Mouse (Mus musculus) spleen, adult 12 weeks (tissue): ENCODE results near the gene Crtc3.
A peak's percentile ranks its signal among the peaks of the same experiment; 100 is the strongest.

Source experiments
- DNase-seq: peaks from one replicate; pipeline ENCODE4 v3.0.0; 2022; ENCODE audit warnings: low spot score

Gene Crtc3

DNA sequence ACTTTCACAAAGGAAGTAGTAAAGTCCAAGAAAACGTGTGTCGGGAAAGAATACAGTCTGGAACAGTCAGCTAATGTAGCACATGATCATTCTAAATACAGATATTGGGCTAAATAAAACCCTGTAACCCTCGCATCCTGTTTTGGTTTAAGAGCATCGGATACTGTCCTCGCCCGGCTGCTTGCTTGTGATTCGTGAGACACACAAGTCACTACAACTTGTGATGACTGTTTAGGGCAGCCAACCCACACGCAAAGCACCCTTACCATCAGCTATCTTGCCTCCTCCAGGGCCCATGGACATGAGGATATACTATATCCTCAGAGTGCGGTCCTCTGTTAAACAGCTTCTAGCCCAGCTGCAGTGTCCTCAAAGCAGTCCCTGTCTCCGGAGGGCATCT lies 50.2 kb downstream of the Crtc3 start:
- no peak for DNase-seq

- no peak for DNase-seq
Observed at GRCm38 (mm10) chr7:80636953-80637800, 51.5 kb downstream of the Crtc3 start.

DNA sequence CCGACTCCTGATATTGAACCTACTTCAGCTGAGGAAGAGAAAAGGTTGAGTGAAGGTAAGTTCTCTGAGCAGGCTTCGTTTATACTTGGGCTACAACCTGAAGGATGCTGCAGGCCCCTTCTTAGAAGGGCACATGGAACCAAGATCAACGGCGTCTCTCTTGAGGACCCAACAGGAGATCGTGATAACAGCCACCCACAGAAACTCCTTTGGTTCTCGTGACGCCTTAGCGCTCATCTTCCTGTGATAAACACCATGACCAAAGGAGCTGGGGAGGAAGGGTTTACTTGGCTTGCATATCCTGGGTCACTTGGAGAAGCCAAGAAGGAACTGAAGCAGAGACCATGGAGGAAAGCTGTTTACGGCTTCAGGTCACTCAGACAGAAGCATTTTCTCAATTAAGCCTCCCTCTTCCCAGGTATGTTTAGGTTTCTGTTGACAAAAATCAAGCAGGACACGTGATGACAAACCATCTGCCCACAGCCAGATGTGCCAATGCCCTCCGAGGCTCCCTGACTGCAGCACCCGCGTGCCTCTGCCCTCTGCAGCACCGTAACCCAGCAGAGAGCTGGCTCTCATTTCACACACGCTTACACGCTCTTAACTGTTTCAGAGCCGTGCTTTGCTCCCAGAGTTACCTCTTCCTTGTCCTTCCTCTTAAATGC lies 52.3 kb downstream of the Crtc3 start:
- no peak for DNase-seq

DNA sequence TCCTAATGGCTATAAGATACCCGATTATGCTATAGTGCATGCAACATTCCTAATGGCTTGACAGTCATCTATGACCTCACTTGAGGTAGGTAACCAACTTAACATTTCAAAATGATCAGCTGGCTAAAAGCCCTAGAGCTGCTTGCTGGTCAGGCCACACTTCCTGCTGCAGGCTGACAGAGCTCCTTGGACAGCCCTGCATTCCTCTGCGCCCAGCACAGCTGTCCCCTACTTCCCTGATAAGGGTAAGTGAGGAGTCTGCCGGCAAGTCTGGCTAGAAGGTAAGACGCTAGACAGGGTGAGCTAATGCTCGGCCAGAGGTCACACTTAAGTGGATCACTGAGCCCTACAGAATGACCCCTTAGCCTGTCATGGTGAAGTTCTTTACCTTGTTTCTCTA lies 52.8 kb downstream of the Crtc3 start:
- no peak for DNase-seq

GRCm38 (mm10) chr7:80634741-80635140 lies 53.9 kb downstream of the Crtc3 start:
- DNase-seq = no peak

DNA sequence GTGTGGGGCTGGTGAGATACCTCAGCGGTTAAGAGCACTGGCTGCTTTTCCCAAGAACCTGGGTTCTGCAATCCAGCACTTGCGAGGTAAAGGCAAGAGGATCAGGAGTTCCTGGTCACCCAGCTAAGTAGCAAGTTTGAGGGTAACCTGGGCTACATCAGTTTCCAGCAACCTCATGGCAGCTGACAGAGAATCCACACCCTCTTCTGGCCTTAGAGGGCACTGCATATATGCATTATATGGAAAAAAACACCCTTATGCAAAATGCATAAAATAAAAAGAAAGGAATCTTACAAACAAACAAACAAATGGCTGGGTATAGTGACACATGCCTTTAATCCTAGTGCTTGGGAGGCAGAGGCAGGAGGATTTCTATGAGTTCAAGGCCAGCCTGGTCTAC lies 55.0 kb downstream of the Crtc3 start:
- DNase-seq = no peak

DNA sequence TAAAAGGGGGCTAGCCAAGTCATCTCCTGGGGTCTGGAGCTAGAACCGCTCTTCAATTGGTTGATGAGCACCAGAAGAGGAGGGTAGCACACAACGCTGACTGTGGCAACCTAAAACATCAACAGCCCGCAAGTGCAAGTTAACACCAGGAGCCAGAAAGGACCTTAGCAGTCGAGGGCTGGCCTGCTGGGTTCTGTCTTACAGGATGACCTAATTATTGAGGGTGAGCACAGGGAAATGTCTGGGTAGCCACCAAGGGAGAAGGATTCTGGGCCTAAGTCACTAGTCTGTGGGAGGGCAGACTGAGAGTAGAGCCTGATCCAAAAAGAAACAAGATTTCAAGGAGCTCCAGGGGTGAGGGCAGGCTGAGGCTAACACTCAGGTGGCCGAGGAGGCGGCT lies 56.7 kb downstream of the Crtc3 start:
- DNase-seq = no peak

- no peak for DNase-seq
Observed at GRCm38 (mm10) chr7:80631405-80631804, 57.3 kb downstream of the Crtc3 start.

DNA sequence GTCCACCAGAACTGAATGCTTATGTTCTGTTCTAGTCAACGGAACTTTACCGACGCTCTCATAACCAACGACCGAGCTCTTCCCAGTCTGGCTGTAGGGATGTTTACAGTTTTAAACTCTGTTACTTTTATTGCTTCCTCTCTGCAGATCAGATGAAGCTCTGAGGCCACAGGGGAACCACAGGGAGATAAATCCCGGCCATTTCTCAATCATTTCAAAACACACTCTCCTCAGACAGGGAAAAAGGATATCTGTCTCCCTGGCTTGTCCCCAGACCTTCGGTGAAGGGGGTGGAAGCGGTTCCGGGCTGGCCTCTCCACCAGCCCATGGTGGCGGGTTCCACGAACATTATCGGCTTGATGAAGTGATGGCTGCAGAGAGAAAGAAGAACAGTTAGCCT lies 59.3 kb downstream of the Crtc3 start:
- no peak for DNase-seq

DNA sequence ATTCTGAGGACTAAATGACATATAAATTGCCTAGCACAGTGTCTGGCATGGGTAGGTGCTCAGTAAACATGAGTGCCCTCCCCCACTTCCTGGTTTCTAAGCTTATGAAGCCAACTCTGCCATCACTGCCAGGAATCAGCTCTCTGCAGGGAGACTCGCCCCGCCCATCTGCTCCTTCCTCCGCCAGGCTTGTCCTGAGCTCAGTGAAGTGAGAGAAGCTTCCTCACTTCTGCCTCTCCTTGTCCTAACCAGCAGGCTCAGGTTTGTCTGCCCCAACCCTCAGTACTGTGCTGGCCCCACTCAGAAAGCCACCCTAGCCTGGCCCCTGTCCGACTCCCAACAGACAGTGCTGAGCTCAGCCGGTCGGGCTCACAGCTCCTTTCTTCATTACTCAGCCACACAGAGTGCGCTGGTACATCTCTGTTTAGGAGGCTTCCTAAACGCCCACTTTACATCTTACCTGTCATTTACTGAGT lies 59.9 kb downstream of the Crtc3 start:
- DNase-seq = peak; percentile 26

DNA sequence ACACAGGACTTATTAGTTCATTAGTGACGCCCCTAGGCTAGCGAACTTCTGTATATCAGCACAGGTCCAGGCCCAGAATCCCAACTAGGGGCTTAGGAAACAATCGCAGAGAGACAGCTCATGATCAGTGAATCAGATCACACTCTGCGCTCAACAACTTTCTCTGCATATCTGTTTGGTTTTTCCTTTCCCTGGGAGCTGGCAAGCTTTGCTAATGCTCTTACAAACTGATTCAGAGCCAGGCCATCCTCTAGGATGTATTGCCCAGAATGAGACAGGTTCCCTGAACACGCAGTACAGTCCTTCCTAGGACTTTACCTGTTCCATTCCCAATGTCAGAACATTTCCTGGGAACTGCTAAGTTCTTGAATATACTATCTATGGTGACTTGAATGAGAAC lies 61.7 kb downstream of the Crtc3 start:
- no peak for DNase-seq

DNA sequence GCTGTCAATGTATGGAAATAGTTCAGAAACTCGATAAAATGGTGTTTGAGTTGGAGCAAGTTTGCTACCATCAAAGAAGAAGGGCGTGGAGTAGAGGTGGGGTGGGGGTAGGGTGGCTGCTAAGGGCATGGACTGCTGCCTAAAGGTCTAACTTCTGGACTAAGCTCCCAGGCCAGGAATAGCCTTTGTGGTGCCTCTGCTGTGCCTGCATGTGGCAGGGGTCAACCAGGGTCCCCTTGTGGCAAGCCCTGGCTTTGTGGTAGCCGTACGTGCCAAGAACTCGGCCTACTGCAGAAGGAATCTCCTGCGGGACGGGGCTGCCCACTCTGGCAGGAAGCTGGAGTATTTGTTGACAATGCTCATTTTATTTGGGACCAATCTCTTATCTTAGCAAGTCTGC lies 62.8 kb downstream of the Crtc3 start:
- no peak for DNase-seq

DNA sequence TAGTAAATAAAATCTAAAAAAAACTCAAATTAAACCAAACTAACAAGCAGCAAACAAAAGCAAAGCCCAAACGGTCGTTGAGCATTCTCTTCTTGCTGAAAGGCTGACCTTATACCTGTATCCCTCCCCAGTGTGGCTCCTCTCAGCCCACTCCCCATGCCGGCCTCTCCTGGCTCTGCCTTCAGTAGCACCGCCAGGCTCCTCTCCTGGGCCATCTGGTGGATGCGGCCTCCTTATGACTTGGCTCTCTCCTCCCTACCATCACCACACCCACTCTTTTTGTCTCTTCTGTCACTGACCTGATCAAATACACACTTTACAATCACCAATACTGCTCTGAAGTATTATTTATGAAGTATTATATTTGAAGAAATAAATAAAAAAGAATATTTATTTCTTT lies 65.4 kb downstream of the Crtc3 start:
- DNase-seq = no peak

- no peak for DNase-seq
Observed at GRCm38 (mm10) chr7:80616096-80616495, 72.6 kb downstream of the Crtc3 start.

DNA sequence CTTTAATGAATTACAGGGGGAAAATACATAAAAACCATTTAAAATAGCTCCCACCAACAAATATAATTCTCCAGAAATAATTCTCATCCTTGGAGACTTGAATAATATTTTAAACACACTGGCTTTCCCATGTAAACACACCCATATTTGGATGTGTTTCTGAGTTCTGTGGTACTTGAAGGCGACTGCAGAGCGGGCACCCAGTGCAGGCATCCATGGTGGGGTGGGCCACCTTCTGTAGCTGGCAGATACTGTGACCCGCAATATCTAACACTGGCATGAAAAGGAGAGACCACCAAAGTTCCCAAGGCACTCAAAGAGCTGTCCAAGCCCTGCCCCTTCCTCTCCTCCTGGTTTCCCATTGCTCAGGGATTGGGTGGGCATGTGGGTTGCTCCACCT lies 74.6 kb downstream of the Crtc3 start:
- no peak for DNase-seq

- no peak for DNase-seq
Observed at GRCm38 (mm10) chr7:80612191-80612787, 76.4 kb downstream of the Crtc3 start.

DNA sequence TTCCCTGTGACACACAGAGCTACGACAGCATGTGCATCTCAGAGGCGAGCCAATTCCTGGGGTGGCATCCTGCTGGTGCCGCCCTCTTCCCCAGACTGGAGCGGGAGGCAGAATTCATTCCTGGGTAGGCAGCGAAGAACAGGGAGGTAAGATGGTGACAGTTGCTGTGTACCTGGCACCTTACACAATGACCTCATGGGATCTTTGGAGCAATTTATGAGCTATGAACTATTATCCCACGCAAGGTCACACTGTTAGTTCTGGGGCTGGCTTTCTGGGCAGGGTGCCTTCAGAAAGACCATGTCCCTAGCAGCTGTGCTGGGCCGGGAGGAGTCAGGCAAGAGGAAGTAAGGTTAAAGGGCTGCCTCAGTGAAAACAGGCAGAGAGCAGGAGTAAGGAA lies 77.0 kb downstream of the Crtc3 start:
- no peak for DNase-seq

DNA sequence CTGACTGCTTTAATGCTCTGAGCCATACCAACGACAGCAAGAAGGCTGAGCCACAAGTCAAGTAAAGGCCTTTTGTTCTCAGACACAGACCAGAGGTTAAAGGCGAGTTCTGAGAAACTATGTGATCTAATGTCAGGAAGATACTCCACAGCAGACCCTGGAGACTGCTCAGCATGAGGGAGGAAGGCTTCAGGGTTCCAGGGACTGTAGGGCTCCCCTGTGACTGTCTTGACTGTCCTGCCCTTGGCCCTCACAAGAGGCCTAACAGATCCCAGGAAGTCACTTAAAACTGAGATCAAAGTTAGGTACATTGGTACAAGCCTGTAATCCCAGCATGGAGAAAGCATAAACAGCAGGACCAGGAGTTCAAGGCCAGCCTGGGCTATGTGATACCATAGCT lies 81.2 kb downstream of the Crtc3 start:
- DNase-seq = no peak

GRCm38 (mm10) chr7:80606435-80606834 lies 82.2 kb downstream of the Crtc3 start:
- no peak for DNase-seq

- DNase-seq = no peak
Observed at GRCm38 (mm10) chr7:80605557-80605930, 83.1 kb downstream of the Crtc3 start.

DNA sequence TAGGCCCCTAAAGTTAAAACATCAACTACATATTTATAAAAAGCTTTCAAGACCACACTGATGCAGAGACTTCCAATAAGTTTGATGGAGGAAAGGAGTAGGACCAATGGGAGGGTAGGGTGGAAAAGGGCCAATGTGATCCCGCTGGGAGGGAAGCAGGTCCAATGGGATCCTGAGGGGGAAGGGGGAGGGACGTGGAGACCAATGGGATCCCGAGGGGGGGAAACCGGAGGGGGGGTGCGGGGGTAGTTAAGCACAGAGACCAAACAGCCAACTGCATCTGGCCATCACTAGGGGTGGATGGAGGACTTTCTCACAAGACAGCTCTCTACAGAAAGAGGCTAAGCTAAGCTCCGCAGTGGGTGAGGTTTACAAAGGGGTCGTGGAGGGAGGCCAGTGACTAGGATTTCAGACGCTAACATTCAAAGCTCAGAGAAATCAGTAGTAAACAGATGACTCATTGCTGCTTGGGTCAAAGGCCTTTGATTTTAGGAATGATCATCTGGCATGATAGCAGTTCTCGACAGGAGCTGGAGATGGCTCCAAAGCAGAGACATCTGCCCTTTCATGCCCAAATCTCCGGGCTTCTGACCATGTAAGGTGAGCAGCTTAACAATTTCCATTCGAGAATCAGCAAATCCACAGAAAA lies 83.6 kb downstream of the Crtc3 start:
- DNase-seq = no peak

- DNase-seq = no peak
Observed at GRCm38 (mm10) chr7:80602574-80602973, 86.1 kb downstream of the Crtc3 start.
